Mouse (Mus musculus) thymus, adult 2 months (tissue): ENCODE results near the gene Olfr31. TPM values are rescaled to one million over a fixed set of nuclear protein-coding genes. Genes with fewer than 3 reads are reported as not detected.

Experiments
- DNase-seq: peaks from one replicate; pipeline ENCODE4 v3.0.0; 2021
- H3K27ac ChIP-seq: fragments of 200-500 bp; 2 replicates; pipeline ENCODE4 v1.5.1; 2012; ENCODE audit warnings: low read length, control low read depth; ENCODE audit not compliant: control insufficient read depth, insufficient read depth
- H3K27me3 ChIP-seq: fragments of 200-500 bp; 2 replicates; pipeline ENCODE4 v1.6.1; 2012; ENCODE audit warnings: mild to moderate bottlenecking, low read length, moderate library complexity, mixed read lengths; ENCODE audit not compliant: control insufficient read depth, insufficient read depth
- H3K36me3 ChIP-seq: fragments of 200-500 bp; 2 replicates; pipeline ENCODE4 v1.6.1; 2012; ENCODE audit warnings: mild to moderate bottlenecking, low read length, moderate library complexity; ENCODE audit not compliant: control insufficient read depth, insufficient read depth
- H3K4me1 ChIP-seq: fragments of 200-500 bp; replicated peaks from 2 replicates; pipeline ENCODE4 v1.6.1; 2012; ENCODE audit warnings: low read length; ENCODE audit not compliant: control insufficient read depth, insufficient read depth
- H3K4me3 ChIP-seq: fragments of 200-500 bp; 2 replicates; pipeline ENCODE4 v1.5.1; 2012; ENCODE audit warnings: mild to moderate bottlenecking, low read length, control low read depth, moderate library complexity; ENCODE audit not compliant: control insufficient read depth, insufficient read depth
- CTCF ChIP-seq: fragments of 200-500 bp; IDR thresholded peaks from 2 replicates; pipeline ENCODE4 v1.5.1; 2012; ENCODE audit warnings: mild to moderate bottlenecking, control low read depth, low read length, moderate library complexity, borderline replicate concordance; ENCODE audit not compliant: control insufficient read depth, poor library complexity, insufficient read depth; ENCODE audit errors: extremely low read depth
- POLR2A ChIP-seq: fragments of 200-500 bp; IDR thresholded peaks from 2 replicates; pipeline ENCODE4 v1.6.1; 2012; ENCODE audit warnings: mild to moderate bottlenecking, low read length, control low read depth, moderate library complexity; ENCODE audit not compliant: control insufficient read depth, poor library complexity, insufficient read depth; ENCODE audit errors: extremely low read depth
- WGBS: fragments of 180-500 bp; shearing (Covaris S2); methylation state at CpG from one replicate; pipeline ENCODE4 v1.1.7; 2018; 5-methylcytosine and 5-hydroxymethylcytosine counted together
- polyA plus RNA-seq: library from polyadenylated mRNA; depleted of rRNA; stranded (reverse); fragments of >200 nt; gene quantifications from 2 replicates; pipeline ENCODE4 v1.2.3, GENCODE M21; 2012; rRNA removed

Gene Olfr31
- polyA plus RNA-seq, 1 experiment = not detected

DNA sequence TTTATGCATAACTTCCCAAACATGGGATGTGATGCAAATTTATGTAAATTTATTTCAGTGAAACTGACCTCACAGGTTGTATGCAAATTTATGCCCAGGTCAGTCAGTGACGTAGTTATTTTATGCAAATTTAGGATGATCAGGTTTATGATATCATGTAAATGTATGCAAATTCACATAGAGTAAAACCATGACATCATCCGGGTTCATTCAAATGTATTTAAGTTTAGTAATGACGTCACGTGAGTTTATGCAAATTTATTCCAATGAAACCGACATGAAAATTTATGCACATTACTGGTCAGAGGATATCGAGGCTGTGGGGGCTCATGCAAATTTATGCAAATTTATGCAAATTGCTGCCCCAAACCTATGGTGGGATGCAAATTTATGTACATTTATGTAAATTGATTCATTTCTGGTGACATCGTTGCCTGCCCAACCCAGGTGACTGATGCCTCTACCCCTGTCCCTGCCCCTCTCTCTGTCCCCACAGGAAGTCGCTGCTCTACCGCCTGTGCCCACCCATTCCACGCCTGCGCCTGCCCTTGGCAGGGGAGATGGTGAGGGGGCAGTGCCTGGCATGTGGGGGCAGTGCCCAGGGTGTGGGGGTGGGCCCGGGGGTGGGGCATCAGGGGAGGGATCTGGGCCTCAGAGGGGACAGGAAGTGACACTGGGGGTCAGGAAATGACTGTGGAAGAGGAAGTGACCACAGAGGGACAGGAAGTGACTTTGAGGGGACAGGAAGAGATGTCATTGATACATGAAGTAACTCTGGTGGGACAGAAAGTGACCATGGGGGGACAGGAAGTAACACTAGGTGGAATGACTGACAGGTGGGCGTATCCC, 32.1 kb downstream of the Olfr31 start:
- H3K4me1 ChIP-seq = no peaks in the 10 kb centered on the region
- no peak overlapping the region for H3K4me3 ChIP-seq
- H3K27me3 ChIP-seq = no peaks in the 10 kb centered on the region
- no peak overlapping the region for H3K27ac ChIP-seq
- H3K36me3 ChIP-seq = no peaks in the 10 kb centered on the region
- 97% methylated on average over 13 of the region's 13 CpGs for WGBS
- TF ChIP-seq CTCF (no peak), POLR2A (no peak)
- no peak for DNase-seq

DNA sequence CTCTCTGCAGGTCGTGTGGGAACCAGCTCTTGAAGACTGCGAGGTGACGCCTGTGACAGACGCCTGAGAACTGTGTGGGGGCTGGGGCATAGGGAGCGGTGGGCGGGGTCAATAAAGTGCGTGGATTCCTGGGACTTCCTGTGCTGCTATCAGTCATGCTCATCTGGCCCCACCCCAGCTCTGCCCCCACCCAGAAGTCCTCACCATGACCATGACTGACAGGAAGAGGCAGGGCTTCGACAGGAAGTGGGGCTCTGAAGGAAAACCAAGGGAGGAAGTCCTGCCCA, 32.7 kb downstream of the Olfr31 start:
- TF ChIP-seq POLR2A (no peak), CTCF (no peak)
- no peaks in the 10 kb centered on the region for H3K4me1 ChIP-seq
- H3K36me3 ChIP-seq = no peaks in the 10 kb centered on the region
- no peak overlapping the region for H3K27ac ChIP-seq
- WGBS = 95% methylated on average over 8 of the region's 8 CpGs
- no peaks in the 10 kb centered on the region for H3K27me3 ChIP-seq
- no peak overlapping the region for H3K4me3 ChIP-seq
- no peak for DNase-seq

Other genes starting within 250 kb of the Olfr31 start
- 34.2 and 34.5 TPM in 2 replicates for gene Psmd6, start 201.8 kb upstream of the Olfr31 start, polyA plus RNA-seq
- gene Olfr720, start 136.0 kb upstream of the Olfr31 start, polyA plus RNA-seq = not detected in 2 replicates
- gene Il3ra, start 23.4 kb downstream of the Olfr31 start, polyA plus RNA-seq = 53.9 and 69.0 TPM in 2 replicates
- gene Olfr721-ps1, start 78.5 kb downstream of the Olfr31 start, polyA plus RNA-seq = not detected in 2 replicates